Mouse (Mus musculus) embryo, embryonic 11.5 days (tissue): ENCODE data around the gene Afap1.

Experiments
- DNase-seq: peaks from one replicate; pipeline ENCODE4 v3.0.0-alpha.2; 2012; ENCODE audit warnings: low read depth, low spot score

Gene Afap1

GRCm38 (mm10) chr5:35897147-35897546 lies 4.0 kb downstream of the Afap1 start:
- no peak for DNase-seq

GRCm38 (mm10) chr5:35898114-35898513 lies 5.0 kb downstream of the Afap1 start:
- DNase-seq: no peak

GRCm38 (mm10) chr5:35898994-35899393 lies 5.9 kb downstream of the Afap1 start:
- no peak for DNase-seq

GRCm38 (mm10) chr5:35900401-35901225 lies 7.5 kb downstream of the Afap1 start:
- DNase-seq: no peak

- no peak for DNase-seq
These were observed 8.2 kb downstream of the Afap1 start for GRCm38 (mm10) chr5:35901226-35901809.

GRCm38 (mm10) chr5:35903456-35903855 lies 10.3 kb downstream of the Afap1 start:
- DNase-seq: no peak

GRCm38 (mm10) chr5:35905283-35905682 lies 12.2 kb downstream of the Afap1 start:
- no peak for DNase-seq

GRCm38 (mm10) chr5:35907090-35907489 lies 14.0 kb downstream of the Afap1 start:
- DNase-seq: no peak

- no peak for DNase-seq
These were observed 14.7 kb downstream of the Afap1 start for GRCm38 (mm10) chr5:35907633-35908426.

- no peak for DNase-seq
These were observed 15.7 kb downstream of the Afap1 start for GRCm38 (mm10) chr5:35908626-35909443.

- DNase-seq: no peak
These were observed 22.6 kb downstream of the Afap1 start for GRCm38 (mm10) chr5:35915629-35916300.

GRCm38 (mm10) chr5:35916666-35917065 lies 23.5 kb downstream of the Afap1 start:
- no peak for DNase-seq

- no peak for DNase-seq
These were observed 25.3 kb downstream of the Afap1 start for GRCm38 (mm10) chr5:35918387-35918786.

GRCm38 (mm10) chr5:35920076-35920475 lies 27.0 kb downstream of the Afap1 start:
- DNase-seq: no peak

- no peak for DNase-seq
These were observed 27.4 kb downstream of the Afap1 start for GRCm38 (mm10) chr5:35920557-35920956.

GRCm38 (mm10) chr5:35921141-35921540 lies 28.0 kb downstream of the Afap1 start:
- no peak for DNase-seq

GRCm38 (mm10) chr5:35921595-35922254 lies 28.6 kb downstream of the Afap1 start:
- DNase-seq: no peak

- no peak for DNase-seq
These were observed 30.3 kb downstream of the Afap1 start for GRCm38 (mm10) chr5:35923448-35923847.

GRCm38 (mm10) chr5:35925171-35925634 lies 32.1 kb downstream of the Afap1 start:
- DNase-seq: no peak

- no peak for DNase-seq
These were observed 33.4 kb downstream of the Afap1 start for GRCm38 (mm10) chr5:35926511-35926910.
